ENCODE assay signal across 8 mouse cellular contexts in genomic region chr7:3704475-3704874, GRCm38 (mm10). TPM values are rescaled to one million over a fixed set of nuclear protein-coding genes. Genes with fewer than 3 reads are reported as not detected.
DNase-seq lines count a peak whose midpoint lies in the region; ATAC-seq and TF ChIP-seq lines count a peak whose summit lies in the region.

No protein-coding gene starts in this region.

- TF ChIP-seq CTCF in Patski (IDR thresholded peaks at IDR 0.05), result no peak

- no peaks in the 10 kb centered on the region for H3K9me3 ChIP-seq in heart, embryonic 14.5 days (ENCODE audit: control insufficient read depth, low read length)
- H3K9me3 ChIP-seq in hindbrain, embryonic 12.5 days (replicated peaks), result no peaks in the 10 kb centered on the region

- H3K4me1 ChIP-seq in heart, embryonic 14.5 days (ENCODE audit: control insufficient read depth in 2 of 2, insufficient read depth in 2 of 2, low read length in 2 of 2), result peaks cover 5 to 20% of the 10 kb centered on the region in 2 experiments
- peaks cover 15% of the 10 kb centered on the region for H3K4me1 ChIP-seq in hindbrain, embryonic 12.5 days

- H3K27me3 ChIP-seq in heart, embryonic 14.5 days (ENCODE audit: control insufficient read depth, insufficient read depth, low read length), result no peaks in the 10 kb centered on the region
- no peaks in the 10 kb centered on the region for H3K27me3 ChIP-seq in Patski
- H3K27me3 ChIP-seq in hindbrain, embryonic 12.5 days, result no peaks in the 10 kb centered on the region

- in situ Hi-C loops in Patski (cut with MboI; ENCODE audit: low pct_unique_long_range_greater_than_20kb), result no loop called here

- peaks cover 61% of the 10 kb centered on the region for H3K36me3 ChIP-seq in heart, embryonic 14.5 days (ENCODE audit: control insufficient read depth, insufficient read depth, low read length)
- peaks cover 35% of the 10 kb centered on the region for H3K36me3 ChIP-seq in hindbrain, embryonic 12.5 days

- POLR2A ChIA-PET in Patski (lab: Charles Lee), result interaction anchor here (2.0 to 3.3 kb wide), 2 partner anchors 9 to 11 kb away, joined by 7 to 11 read pairs; partner anchors contain the start of genes Mboat7 and Tsen34

- intact Hi-C loops in heart, postnatal 14 days (cut with DNase I), result loop anchor here (5.0 kb wide), 1 partner anchor 72 kb away; no protein-coding TSS in a partner anchor

- DNase-seq in heart, postnatal 14 days, result no peak
- DNase-seq in Patski (ENCODE audit: low read depth, low spot score), result no peak
- no peak for DNase-seq in MN1 (ENCODE audit: low spot score)
- DNase-seq in right cerebral cortex, postnatal 25 days, result no peak
- DNase-seq in testis, postnatal 10 days (ENCODE audit: low spot score), result no peak

- H3K4me2 ChIP-seq in heart, embryonic 14.5 days (ENCODE audit: low read length), result peak overlapping the region; percentile 96
- peak overlapping the region; percentile 91 for H3K4me2 ChIP-seq in hindbrain, embryonic 12.5 days (replicated peaks)

- H3K9ac ChIP-seq in heart, embryonic 14.5 days (ENCODE audit: low read length), result peak overlapping the region; percentile 91
- peak overlapping the region; percentile 88 for H3K9ac ChIP-seq in hindbrain, embryonic 12.5 days

- ATAC-seq in heart, embryonic 14.5 days (ENCODE audit: insufficient number of reproducible peaks, insufficient read depth, low FRiP score, low read depth), result 0 out of 2 replicates have a peak, but pooled peaks have one; percentile 47
- peak; percentile 14 for ATAC-seq in Patski
- ATAC-seq in hindbrain, embryonic 12.5 days (ENCODE audit: low FRiP score), result peak; percentile 55
- ATAC-seq in megakaryocyte progenitor cell, adult 5-6 weeks (replicated peaks; ENCODE audit: poor library complexity), result peak; percentile 3

- CTCF ChIA-PET in Patski (lab: Charles Lee), result no interaction called here

- H3K27ac ChIP-seq in heart, embryonic 14.5 days (replicated peaks in 1 of 2; ENCODE audit: control insufficient read depth in 1 of 2, insufficient read depth in 1 of 2, low read depth in 2 of 2, low read length in 2 of 2), result peak overlapping the region; percentile 93 to 99
- H3K27ac ChIP-seq in hindbrain, embryonic 12.5 days, result peak overlapping the region; percentile 93

- H3K4me3 ChIP-seq in heart, embryonic 14.5 days (ENCODE audit: control insufficient read depth in 1 of 2, insufficient read depth in 1 of 2, low read depth in 1 of 2, low read length in 2 of 2), result peak overlapping the region; percentile 84 to 94
- peak overlapping the region; percentile 83 for H3K4me3 ChIP-seq in hindbrain, embryonic 12.5 days

- 2% methylated on average over 20 of the region's 20 CpGs for WGBS in heart, embryonic 14.5 days
- WGBS in hindbrain, embryonic 12.5 days, result under 1% methylated on average over 20 of the region's 20 CpGs

RNA-seq across cellular contexts. Expression of gene Rps9, which starts 0.7 kb away (rescaled TPM):
- polyA plus RNA-seq in heart, embryonic 14.5 days (2014; fragmentation: Nextera tagmentation; extraction: Ambion mirVana), result 914 and 1,003 TPM in 2 replicates
- 100 to 1,000 TPM; 628 to 698 TPM for total RNA-seq in heart, postnatal 14 days (2021)
- 1,336 TPM for polyA plus RNA-seq in Patski (2021)
- 989 and 1,031 TPM in 2 replicates for polyA plus RNA-seq in hindbrain, embryonic 12.5 days (2016; fragmentation: Nextera tagmentation; extraction: Ambion mirVana)
- total RNA-seq in megakaryocyte progenitor cell, adult 5-6 weeks (2015), result 1,732 and 1,826 TPM in 2 replicates
- 1,590 and 1,738 TPM in 2 replicates for total RNA-seq in megakaryocyte progenitor cell, adult 5-6 weeks (2017)

RNA-seq across cellular contexts. Expression of gene Mboat7, which starts 11.2 kb away (rescaled TPM):
- 25.5 and 28.4 TPM in 2 replicates for polyA plus RNA-seq in heart, embryonic 14.5 days (2014; fragmentation: Nextera tagmentation; extraction: Ambion mirVana)
- total RNA-seq in heart, postnatal 14 days (2021), result 10 to 100 TPM; 22.9 to 23.1 TPM
- polyA plus RNA-seq in Patski (2021), result 118 TPM
- polyA plus RNA-seq in hindbrain, embryonic 12.5 days (2016; fragmentation: Nextera tagmentation; extraction: Ambion mirVana), result 50.8 and 57.4 TPM in 2 replicates
- total RNA-seq in megakaryocyte progenitor cell, adult 5-6 weeks (2015), result 49.1 and 51.4 TPM in 2 replicates
- total RNA-seq in megakaryocyte progenitor cell, adult 5-6 weeks (2017), result 19.0 and 27.6 TPM in 2 replicates

RNA-seq across cellular contexts. Expression of gene Tsen34, which starts 11.8 kb away (rescaled TPM):
- polyA plus RNA-seq in heart, embryonic 14.5 days (2014; fragmentation: Nextera tagmentation; extraction: Ambion mirVana), result 205 and 234 TPM in 2 replicates
- 10 to 100 TPM; 68.0 to 85.6 TPM for total RNA-seq in heart, postnatal 14 days (2021)
- polyA plus RNA-seq in Patski (2021), result 205 TPM
- 217 and 228 TPM in 2 replicates for polyA plus RNA-seq in hindbrain, embryonic 12.5 days (2016; fragmentation: Nextera tagmentation; extraction: Ambion mirVana)
- 15.0 and 19.4 TPM in 2 replicates for total RNA-seq in megakaryocyte progenitor cell, adult 5-6 weeks (2015)
- 17.7 and 21.0 TPM in 2 replicates for total RNA-seq in megakaryocyte progenitor cell, adult 5-6 weeks (2017)

RNA-seq across cellular contexts. Expression of gene Pirb, which starts 15.7 kb away (rescaled TPM):
- polyA plus RNA-seq in heart, embryonic 14.5 days (2014; fragmentation: Nextera tagmentation; extraction: Ambion mirVana), result 0.27 and 0.97 TPM in 2 replicates
- 1 to 10 TPM; 1.1 to 1.4 TPM for total RNA-seq in heart, postnatal 14 days (2021)
- 0.03 TPM for polyA plus RNA-seq in Patski (2021)
- polyA plus RNA-seq in hindbrain, embryonic 12.5 days (2016; fragmentation: Nextera tagmentation; extraction: Ambion mirVana), result 0.19 and 0.30 TPM in 2 replicates
- 8.1 and 8.9 TPM in 2 replicates for total RNA-seq in megakaryocyte progenitor cell, adult 5-6 weeks (2015)
- 4.5 and 4.7 TPM in 2 replicates for total RNA-seq in megakaryocyte progenitor cell, adult 5-6 weeks (2017)

RNA-seq across cellular contexts. Expression of gene Tmc4, which starts 27.1 kb away (rescaled TPM):
- 2.9 and 3.9 TPM in 2 replicates for polyA plus RNA-seq in heart, embryonic 14.5 days (2014; fragmentation: Nextera tagmentation; extraction: Ambion mirVana)
- total RNA-seq in heart, postnatal 14 days (2021), result 1 to 10 TPM; 1.1 to 2.0 TPM
- polyA plus RNA-seq in Patski (2021), result 2.4 TPM
- polyA plus RNA-seq in hindbrain, embryonic 12.5 days (2016; fragmentation: Nextera tagmentation; extraction: Ambion mirVana), result 5.5 and 6.7 TPM in 2 replicates
- total RNA-seq in megakaryocyte progenitor cell, adult 5-6 weeks (2015), result 4.4 and 8.4 TPM in 2 replicates
- total RNA-seq in megakaryocyte progenitor cell, adult 5-6 weeks (2017), result 2.9 and 3.2 TPM in 2 replicates

Comparison
In these comparisons a context has a peak if more than half of its experiments do, and no peak if none do; other contexts are left out.
1. ATAC-seq: peak in every context shown above with its lines; median percentile 55 in hindbrain, embryonic 12.5 days; 47 in heart, embryonic 14.5 days; 14 in Patski; 3 in megakaryocyte progenitor cell, adult 5-6 weeks.